Mouse (Mus musculus) adrenal gland, postnatal 36 days (tissue): ENCODE measurements around the gene Olfr195. TPM values are rescaled to one million over a fixed set of nuclear protein-coding genes. Genes with fewer than 3 reads are reported as not detected.

Experiments
- DNase-seq, 2 experiments: peaks; one replicate each; pipeline ENCODE4 v3.0.0; 2021; ENCODE audit warnings: mixed read lengths in 1 of 2
- long read RNA-seq, 2 experiments: library from polyadenylated mRNA; stranded (forward); transcript quantifications; one replicate each; pipeline ENCODE4 v2.0.0; 2021; ENCODE audit warnings: borderline sequencing depth in 2 of 2
- total RNA-seq, 2 experiments: library from RNA; stranded (reverse); gene quantifications; 2 replicates each; pipeline ENCODE4 v1.2.3; 2021

The Olfr195 gene
- not detected for total RNA-seq
- long read RNA-seq, experiment 1, result 0 reads
- long read RNA-seq, experiment 2, result 0 reads

GRCm38 (mm10) chr16:59146746-59147145 is at the start of gene Olfr195:
Gene Olfr195 (plus strand): TSS chr16:59147046.
- no peak for DNase-seq

DNA sequence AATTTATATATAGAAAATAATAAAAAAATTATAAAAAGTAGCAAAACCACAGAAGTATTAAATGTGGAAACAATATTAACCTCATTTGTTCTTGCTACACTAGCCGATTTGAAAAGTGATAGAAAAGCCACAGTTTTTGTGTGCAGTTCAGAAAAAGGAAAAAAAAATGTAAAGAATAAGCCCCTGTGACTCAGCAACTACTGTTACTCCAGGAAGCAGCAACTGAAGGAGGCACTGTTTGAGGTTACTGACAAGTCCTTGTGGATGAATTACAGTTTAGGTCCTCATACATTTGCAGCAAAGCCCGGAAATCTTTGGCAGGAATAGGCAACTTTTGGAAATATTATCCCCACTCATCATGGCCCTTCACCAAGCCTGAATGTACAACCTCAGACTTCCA is 41.5 kb upstream of the Olfr195 start:
- DNase-seq, result no peak

DNA sequence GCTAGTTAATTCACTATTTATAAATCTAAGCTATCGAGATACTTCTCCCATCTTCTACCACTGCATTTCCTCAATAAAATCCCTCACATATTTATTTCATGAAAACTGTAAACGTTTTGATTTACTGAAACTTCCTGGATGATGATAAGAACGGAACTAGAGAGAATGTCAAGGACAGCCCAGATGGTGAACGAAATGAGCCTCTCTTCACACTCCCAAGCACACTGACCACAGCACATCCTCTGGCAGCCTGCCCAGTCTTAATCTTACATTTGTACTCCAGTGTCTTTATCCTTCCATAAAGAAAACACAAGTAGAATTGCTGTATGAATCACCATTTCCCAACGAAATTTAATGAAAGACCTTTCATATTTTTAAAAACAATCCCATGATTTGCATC is 38.3 kb upstream of the Olfr195 start:
- DNase-seq, result peak; percentile 12 to 14

DNA sequence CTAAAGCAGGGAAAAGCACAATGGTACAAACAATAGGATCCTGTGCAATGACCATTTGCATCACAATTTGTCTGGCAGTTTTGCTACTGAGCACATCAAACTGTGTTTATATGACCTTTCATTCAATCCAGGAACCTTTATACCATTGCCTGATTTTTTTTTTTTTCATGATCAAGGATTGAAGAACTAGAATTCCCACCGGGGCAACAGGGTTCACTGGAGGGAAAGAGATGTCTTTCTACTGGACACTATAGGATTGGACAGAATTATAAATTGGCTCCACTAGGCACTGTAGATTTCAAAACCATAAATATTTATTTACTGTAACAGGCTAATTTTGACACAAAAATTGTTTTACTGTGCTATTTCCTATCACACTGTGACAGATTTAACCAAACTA is 35.1 kb upstream of the Olfr195 start, which contains the start of gene Olfr193:
Olfr193 (minus strand) TSS at position 101 of the 400 bp plus-strand sequence.
- DNase-seq, result no peak

DNA sequence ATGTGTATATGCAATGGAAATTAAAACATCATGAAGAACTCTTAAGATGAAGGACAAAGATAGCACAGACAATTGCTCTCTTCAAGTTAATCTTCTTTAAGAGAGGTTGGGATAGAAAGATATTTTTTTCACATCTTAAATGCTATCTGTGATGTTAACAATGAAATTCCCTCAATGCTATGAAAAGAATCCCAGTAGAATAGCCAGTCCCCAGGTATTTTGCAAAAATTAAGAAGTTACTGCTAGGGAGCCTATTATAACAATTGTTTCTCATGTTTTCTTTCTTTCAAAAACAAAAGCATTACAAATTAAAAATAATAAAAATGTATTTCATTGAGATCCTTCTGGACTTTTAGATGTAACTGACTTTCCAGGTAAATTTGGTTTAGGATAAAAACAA is 25.9 kb upstream of the Olfr195 start, which contains the start of gene Olfr194:
Olfr194 (minus strand) TSS at position 101 of the 400 bp plus-strand sequence.
- DNase-seq, result no peak

DNA sequence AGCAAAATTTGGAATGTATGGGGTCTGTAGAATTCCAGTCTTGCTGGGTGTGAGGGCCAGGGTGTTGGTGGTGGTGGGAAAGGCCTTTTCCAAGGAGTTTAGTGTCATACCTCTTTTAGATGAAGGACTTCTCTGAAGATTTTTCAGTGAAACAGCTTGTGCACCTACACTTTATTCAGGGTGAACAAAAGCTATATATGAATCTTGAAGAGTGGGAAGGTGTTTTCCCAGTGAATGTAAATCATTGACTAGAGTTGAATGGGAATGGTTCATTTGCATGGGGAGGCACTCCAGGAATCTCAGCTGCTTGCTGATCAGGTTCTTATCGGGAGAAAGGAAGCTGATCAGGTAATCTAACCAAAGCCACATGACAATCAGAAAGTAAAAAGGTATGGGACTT is 16.1 kb upstream of the Olfr195 start:
- no peak for DNase-seq

DNA sequence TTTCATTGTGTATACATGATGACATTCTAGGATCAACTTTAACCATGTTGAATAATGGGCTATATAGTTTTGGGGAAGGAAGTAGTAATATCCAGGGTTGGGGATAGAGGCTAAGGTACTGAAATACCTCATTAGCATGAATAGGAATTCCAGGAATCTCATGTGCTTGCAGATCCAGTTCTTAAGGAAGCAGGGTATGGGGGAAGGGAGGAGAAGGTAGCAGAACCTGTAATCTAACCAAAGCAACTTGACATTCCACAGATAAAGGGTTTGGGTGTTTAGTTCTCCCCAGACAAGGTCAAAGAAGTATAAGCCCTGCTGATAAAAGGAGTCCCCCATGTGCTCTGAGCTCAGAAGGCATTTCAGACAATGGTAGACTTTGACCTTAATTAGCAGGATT is 5.7 kb upstream of the Olfr195 start:
- DNase-seq, result no peak

- peak; percentile 15 to 31 for DNase-seq
Measured at GRCm38 (mm10) chr16:59151996-59152395, 5.2 kb downstream of the Olfr195 start.

- no peak for DNase-seq
Measured at GRCm38 (mm10) chr16:59170354-59170753, 23.5 kb downstream of the Olfr195 start, which contains the start of gene Olfr196. Gene Olfr196 (minus strand): TSS chr16:59170454.

Other genes starting within 250 kb of the Olfr195 start
- gene Olfr181, start 218.3 kb upstream of the Olfr195 start, total RNA-seq, result not detected
- gene Olfr180, start 217.7 kb upstream of the Olfr195 start, total RNA-seq, result not detected
- gene Olfr183, start 151.7 kb upstream of the Olfr195 start, total RNA-seq, result not detected
- gene Olfr186, start 116.8 kb upstream of the Olfr195 start, total RNA-seq, result not detected
- not detected for gene Olfr187, start 107.3 kb upstream of the Olfr195 start, total RNA-seq
- not detected for gene Olfr190, start 69.0 kb upstream of the Olfr195 start, total RNA-seq
- not detected for gene Olfr191, start 57.2 kb upstream of the Olfr195 start, total RNA-seq
- gene Olfr193, start 35.2 kb upstream of the Olfr195 start, total RNA-seq, result not detected
- gene Olfr194, start 26.0 kb upstream of the Olfr195 start, total RNA-seq, result not detected
- not detected for gene Olfr196, start 23.4 kb downstream of the Olfr195 start, total RNA-seq
- not detected for gene Olfr198, start 56.5 kb downstream of the Olfr195 start, total RNA-seq
- gene Olfr199, start 72.7 kb downstream of the Olfr195 start, total RNA-seq, result not detected
- not detected for gene Olfr201, start 125.6 kb downstream of the Olfr195 start, total RNA-seq
- gene Olfr202, start 139.7 kb downstream of the Olfr195 start, total RNA-seq, result not detected
- not detected for gene Olfr203, start 151.8 kb downstream of the Olfr195 start, total RNA-seq
- not detected for gene Olfr204, start 171.2 kb downstream of the Olfr195 start, total RNA-seq
- not detected for gene Olfr205, start 184.1 kb downstream of the Olfr195 start, total RNA-seq
- not detected for gene Olfr206, start 202.2 kb downstream of the Olfr195 start, total RNA-seq
- not detected for gene Olfr209, start 216.9 kb downstream of the Olfr195 start, total RNA-seq